Mouse (Mus musculus) right cerebral cortex, postnatal 4 days (tissue): ENCODE measurements around the gene Shank2.

Source experiments
- DNase-seq: peaks from one replicate; pipeline ENCODE4 v3.0.0-alpha.2; 2022

Shank2 gene

GRCm38 (mm10) chr7:144285066-144285633, 283.4 kb downstream of the Shank2 start:
- DNase-seq, result no peak

- no peak for DNase-seq
These were observed 284.2 kb downstream of the Shank2 start for GRCm38 (mm10) chr7:144285912-144286311.

GRCm38 (mm10) chr7:144287991-144288390, 286.3 kb downstream of the Shank2 start:
- DNase-seq, result no peak

GRCm38 (mm10) chr7:144291478-144291877, 289.8 kb downstream of the Shank2 start:
- DNase-seq, result no peak

- no peak for DNase-seq
These were observed 291.9 kb downstream of the Shank2 start for GRCm38 (mm10) chr7:144293611-144294010.

- DNase-seq, result no peak
These were observed 292.8 kb downstream of the Shank2 start for GRCm38 (mm10) chr7:144294239-144295200.

- DNase-seq, result no peak
These were observed 297.6 kb downstream of the Shank2 start for GRCm38 (mm10) chr7:144299351-144299750.

- no peak for DNase-seq
These were observed 299.9 kb downstream of the Shank2 start for GRCm38 (mm10) chr7:144301646-144302045.

GRCm38 (mm10) chr7:144302498-144302897, 300.8 kb downstream of the Shank2 start:
- DNase-seq, result no peak

GRCm38 (mm10) chr7:144307853-144308409, 306.2 kb downstream of the Shank2 start:
- no peak for DNase-seq

- DNase-seq, result no peak
These were observed 312.8 kb downstream of the Shank2 start for GRCm38 (mm10) chr7:144314438-144315105.

- no peak for DNase-seq
These were observed 314.5 kb downstream of the Shank2 start for GRCm38 (mm10) chr7:144316224-144316623.

GRCm38 (mm10) chr7:144316797-144317196, 315.1 kb downstream of the Shank2 start:
- peak; percentile 33 for DNase-seq

- DNase-seq, result no peak
These were observed 322.3 kb downstream of the Shank2 start for GRCm38 (mm10) chr7:144324077-144324476.

- DNase-seq, result no peak
These were observed 323.1 kb downstream of the Shank2 start for GRCm38 (mm10) chr7:144324861-144325260.

GRCm38 (mm10) chr7:144325603-144326002, 323.9 kb downstream of the Shank2 start:
- DNase-seq, result peak; percentile 30

- no peak for DNase-seq
These were observed 327.7 kb downstream of the Shank2 start for GRCm38 (mm10) chr7:144329403-144329890.

- DNase-seq, result no peak
These were observed 334.9 kb downstream of the Shank2 start for GRCm38 (mm10) chr7:144336626-144337025.

GRCm38 (mm10) chr7:144338694-144339093, 337.0 kb downstream of the Shank2 start:
- no peak for DNase-seq

- no peak for DNase-seq
These were observed 338.6 kb downstream of the Shank2 start for GRCm38 (mm10) chr7:144340376-144340775.

GRCm38 (mm10) chr7:144366133-144366532, 364.4 kb downstream of the Shank2 start:
- DNase-seq, result no peak

GRCm38 (mm10) chr7:144373059-144373458, 371.3 kb downstream of the Shank2 start:
- DNase-seq, result no peak

GRCm38 (mm10) chr7:144375483-144375882, 373.8 kb downstream of the Shank2 start:
- DNase-seq, result no peak
